Mouse (Mus musculus) heart, postnatal 0 days (tissue): ENCODE results near the gene Bnip3.

Experiments
- CTCF ChIP-seq: IDR thresholded peaks from 2 replicates; pipeline ENCODE4 v1.5.1; 2016; ENCODE audit warnings: antibody characterized with exemption, control low read depth, low read depth
- EP300 ChIP-seq: IDR thresholded peaks from 2 replicates; pipeline ENCODE4 v1.6.1; 2016; ENCODE audit warnings: antibody characterized with exemption, low read depth

GRCm38 (mm10) chr7:138941571-138941970, 32.3 kb upstream of the Bnip3 start:
- no peak for TF ChIP-seq CTCF
- TF ChIP-seq EP300 = no peak
